8 mouse cellular contexts compared by ENCODE assay signal in the genomic region with DNA sequence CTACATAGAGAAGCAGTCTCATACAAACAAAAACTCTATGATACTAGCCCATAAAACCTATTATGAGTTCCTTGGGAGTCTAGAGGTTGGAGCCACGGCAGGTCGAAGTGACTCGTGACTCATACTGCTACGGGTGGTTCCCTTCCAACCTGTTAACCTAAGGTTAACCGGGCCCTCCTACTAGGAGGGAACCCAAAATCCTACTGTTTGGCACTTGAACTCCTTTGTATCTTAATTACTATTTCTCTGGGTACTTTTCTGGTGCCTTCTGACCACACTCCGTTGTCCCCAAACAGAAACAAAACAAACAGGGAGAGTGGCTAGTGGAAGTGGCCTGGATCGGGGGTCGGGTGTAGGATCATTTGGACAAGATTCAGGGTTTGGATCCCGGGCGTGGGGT. TPM values are rescaled to one million over a fixed set of nuclear protein-coding genes. Genes with fewer than 3 reads are reported as not detected.
DNase-seq lines count a peak whose midpoint lies in the region; ATAC-seq and TF ChIP-seq lines count a peak whose summit lies in the region.

No protein-coding gene starts in this region.

- H3K4me1 ChIP-seq in lung, embryonic 15.5 days: peaks cover 17% of the 10 kb centered on the region
- peaks cover 20% of the 10 kb centered on the region for H3K4me1 ChIP-seq in embryonic facial prominence, embryonic 13.5 days
- peaks cover 29% of the 10 kb centered on the region for H3K4me1 ChIP-seq in limb, embryonic 10.5 days
- peaks cover 11% of the 10 kb centered on the region for H3K4me1 ChIP-seq in olfactory bulb, adult 2 months (ENCODE audit: control insufficient read depth, insufficient read depth, low read length)

- H3K4me3 ChIP-seq in lung, embryonic 15.5 days: peak overlapping the region; percentile 99
- H3K4me3 ChIP-seq in embryonic facial prominence, embryonic 13.5 days: peak overlapping the region; percentile 98
- peak overlapping the region; percentile 98 for H3K4me3 ChIP-seq in limb, embryonic 10.5 days
- peak overlapping the region; percentile 71 for H3K4me3 ChIP-seq in olfactory bulb, adult 2 months (ENCODE audit: insufficient read depth, low read depth, low read length)

- peak overlapping the region; percentile 89 for H3K4me2 ChIP-seq in lung, embryonic 15.5 days
- peak overlapping the region; percentile 91 for H3K4me2 ChIP-seq in embryonic facial prominence, embryonic 13.5 days

- peak overlapping the region; percentile 98 for H3K9ac ChIP-seq in lung, embryonic 15.5 days
- peak overlapping the region; percentile 99 for H3K9ac ChIP-seq in embryonic facial prominence, embryonic 13.5 days

- no peaks in the 10 kb centered on the region for H3K9me3 ChIP-seq in lung, embryonic 15.5 days
- no peaks in the 10 kb centered on the region for H3K9me3 ChIP-seq in embryonic facial prominence, embryonic 13.5 days
- no peaks in the 10 kb centered on the region for H3K9me3 ChIP-seq in limb, embryonic 10.5 days (replicated peaks)

- no peak overlapping the region for H3K27ac ChIP-seq in lung, embryonic 15.5 days
- H3K27ac ChIP-seq in embryonic facial prominence, embryonic 13.5 days: 0 out of 2 replicates have a peak overlapping the region, but pooled peaks have one; percentile 39
- peak overlapping the region; percentile 88 for H3K27ac ChIP-seq in limb, embryonic 10.5 days
- H3K27ac ChIP-seq in olfactory bulb, adult 2 months (ENCODE audit: insufficient read depth, low read depth, low read length): no peak overlapping the region

- no peak for TF ChIP-seq CTCF in olfactory bulb, adult 2 months (IDR thresholded peaks at IDR 0.05; ENCODE audit: insufficient read depth, low read depth, low read length)

- WGBS in lung, embryonic 15.5 days: 36% methylated on average over 10 of the region's 10 CpGs
- 46% methylated on average over 10 of the region's 10 CpGs for WGBS in embryonic facial prominence, embryonic 13.5 days
- WGBS in limb, embryonic 10.5 days: 52% methylated on average over 10 of the region's 10 CpGs
- 33% methylated on average over 10 of the region's 10 CpGs for WGBS in olfactory bulb, adult 2 months

- DNase-seq in lung, adult 18-20 months: no peak
- no peak for DNase-seq in limb, embryonic 10.5 days (ENCODE audit: low spot score)
- DNase-seq in adrenal gland, postnatal 25 days: no peak
- DNase-seq in urinary bladder, adult 18-20 months (ENCODE audit: low spot score in 2 of 2): no peak
- DNase-seq in urinary bladder, postnatal 10 days (ENCODE audit: low spot score): no peak

- H3K36me3 ChIP-seq in lung, embryonic 15.5 days: peaks cover 29% of the 10 kb centered on the region
- H3K36me3 ChIP-seq in embryonic facial prominence, embryonic 13.5 days: peaks cover 34% of the 10 kb centered on the region
- H3K36me3 ChIP-seq in limb, embryonic 10.5 days: peaks cover 44% of the 10 kb centered on the region

- TF ChIP-seq POLR2A in olfactory bulb, adult 2 months (IDR thresholded peaks at IDR 0.05; ENCODE audit: insufficient read depth, low read depth, low read length): no peak

- no peaks in the 10 kb centered on the region for H3K27me3 ChIP-seq in lung, embryonic 15.5 days
- no peaks in the 10 kb centered on the region for H3K27me3 ChIP-seq in embryonic facial prominence, embryonic 13.5 days
- no peaks in the 10 kb centered on the region for H3K27me3 ChIP-seq in limb, embryonic 10.5 days (ENCODE audit: low read depth, poor library complexity, severe bottlenecking)

- ATAC-seq in lung, embryonic 15.5 days (ENCODE audit: borderline replicate concordance, extremely low read depth, low FRiP score, low TSS enrichment): no peak
- ATAC-seq in embryonic facial prominence, embryonic 13.5 days (ENCODE audit: insufficient number of reproducible peaks, insufficient read depth, low FRiP score, low TSS enrichment, low read depth): no peak

RNA-seq across cellular contexts. Expression of a gene that starts 0.7 kb away (rescaled TPM):
- polyA plus RNA-seq in lung, embryonic 15.5 days (2015; fragmentation: Nextera tagmentation; extraction: Ambion mirVana): 135 and 141 TPM in 2 replicates
- polyA plus RNA-seq in embryonic facial prominence, embryonic 13.5 days (2015; fragmentation: Nextera tagmentation; extraction: Ambion mirVana): 153 and 164 TPM in 2 replicates
- 127 and 130 TPM in 2 replicates for polyA plus RNA-seq in limb, embryonic 10.5 days (2016; fragmentation: Nextera tagmentation; extraction: Ambion mirVana)
- not detected in 2 replicates for polyA plus RNA-seq in olfactory bulb, adult 2 months (2012; ENCODE audit: insufficient read depth, insufficient read length, low replicate concordance, missing spikeins)
- 79.0 and 97.8 TPM in 2 replicates for total RNA-seq in adrenal gland, postnatal 25 days (2021)

RNA-seq across cellular contexts. Expression of a gene that starts 0.8 kb away (rescaled TPM):
- 4.9 and 5.5 TPM in 2 replicates for polyA plus RNA-seq in lung, embryonic 15.5 days (2015; fragmentation: Nextera tagmentation; extraction: Ambion mirVana)
- polyA plus RNA-seq in embryonic facial prominence, embryonic 13.5 days (2015; fragmentation: Nextera tagmentation; extraction: Ambion mirVana): 5.8 and 5.9 TPM in 2 replicates
- polyA plus RNA-seq in limb, embryonic 10.5 days (2016; fragmentation: Nextera tagmentation; extraction: Ambion mirVana): 3.1 and 6.2 TPM in 2 replicates
- not detected in 2 replicates for polyA plus RNA-seq in olfactory bulb, adult 2 months (2012; ENCODE audit: insufficient read depth, insufficient read length, low replicate concordance, missing spikeins)
- 3.3 and 4.0 TPM in 2 replicates for total RNA-seq in adrenal gland, postnatal 25 days (2021)

RNA-seq across cellular contexts. Expression of a gene that starts 12.8 kb away (rescaled TPM):
- 30.0 and 32.1 TPM in 2 replicates for polyA plus RNA-seq in lung, embryonic 15.5 days (2015; fragmentation: Nextera tagmentation; extraction: Ambion mirVana)
- 39.5 and 44.3 TPM in 2 replicates for polyA plus RNA-seq in embryonic facial prominence, embryonic 13.5 days (2015; fragmentation: Nextera tagmentation; extraction: Ambion mirVana)
- polyA plus RNA-seq in limb, embryonic 10.5 days (2016; fragmentation: Nextera tagmentation; extraction: Ambion mirVana): 33.6 and 34.7 TPM in 2 replicates
- polyA plus RNA-seq in olfactory bulb, adult 2 months (2012; ENCODE audit: insufficient read depth, insufficient read length, low replicate concordance, missing spikeins): not detected in 2 replicates
- total RNA-seq in adrenal gland, postnatal 25 days (2021): 68.7 and 78.2 TPM in 2 replicates

RNA-seq across cellular contexts. Expression of a gene that starts 24.2 kb away (rescaled TPM):
- 4.6 and 4.8 TPM in 2 replicates for polyA plus RNA-seq in lung, embryonic 15.5 days (2015; fragmentation: Nextera tagmentation; extraction: Ambion mirVana)
- 4.6 and 5.1 TPM in 2 replicates for polyA plus RNA-seq in embryonic facial prominence, embryonic 13.5 days (2015; fragmentation: Nextera tagmentation; extraction: Ambion mirVana)
- 0.75 and 1.6 TPM in 2 replicates for polyA plus RNA-seq in limb, embryonic 10.5 days (2016; fragmentation: Nextera tagmentation; extraction: Ambion mirVana)
- polyA plus RNA-seq in olfactory bulb, adult 2 months (2012; ENCODE audit: insufficient read depth, insufficient read length, low replicate concordance, missing spikeins): not detected in 2 replicates
- 15.6 and 17.9 TPM in 2 replicates for total RNA-seq in adrenal gland, postnatal 25 days (2021)

RNA-seq across cellular contexts. Expression of a gene that starts 25.8 kb away (rescaled TPM):
- 4.5 and 6.1 TPM in 2 replicates for polyA plus RNA-seq in lung, embryonic 15.5 days (2015; fragmentation: Nextera tagmentation; extraction: Ambion mirVana)
- polyA plus RNA-seq in embryonic facial prominence, embryonic 13.5 days (2015; fragmentation: Nextera tagmentation; extraction: Ambion mirVana): 2.4 and 4.1 TPM in 2 replicates
- polyA plus RNA-seq in limb, embryonic 10.5 days (2016; fragmentation: Nextera tagmentation; extraction: Ambion mirVana): 7.8 and 8.4 TPM in 2 replicates
- polyA plus RNA-seq in olfactory bulb, adult 2 months (2012; ENCODE audit: insufficient read depth, insufficient read length, low replicate concordance, missing spikeins): not detected in 2 replicates
- 30.1 and 32.6 TPM in 2 replicates for total RNA-seq in adrenal gland, postnatal 25 days (2021)

Comparison
In these comparisons a context has a peak if more than half of its experiments do, and no peak if none do; other contexts are left out.
1. H3K27ac ChIP-seq: peak in embryonic facial prominence, embryonic 13.5 days (single experiment) and limb, embryonic 10.5 days (single experiment); none in lung, embryonic 15.5 days (single experiment) and olfactory bulb, adult 2 months (single experiment).
2. Peak in every context shown above with its lines, with median percentiles within 50 percentile points of each other: H3K4me3 ChIP-seq.